Mouse (Mus musculus) cortical plate, adult 2 months (tissue): ENCODE results near the gene Pax2.

Experiments used
- CTCF ChIP-seq: fragments of 200-500 bp; IDR thresholded peaks from 2 replicates; pipeline ENCODE4 v1.5.1; 2011; ENCODE audit warnings: mild to moderate bottlenecking, control low read depth, low read length; ENCODE audit not compliant: insufficient read depth; ENCODE audit errors: extremely low read depth
- POLR2A ChIP-seq: fragments of 200-500 bp; IDR thresholded peaks from 2 replicates; pipeline ENCODE4 v1.6.1; 2011; ENCODE audit warnings: mild to moderate bottlenecking, low read length, control low read depth; ENCODE audit not compliant: insufficient read depth; ENCODE audit errors: extremely low read depth

GRCm38 (mm10) chr19:44876529-44876928 is 120.7 kb downstream of the Pax2 start:
- TF ChIP-seq POLR2A: no peak
- no peak for TF ChIP-seq CTCF
